Mouse (Mus musculus): ENCODE measurements around the gene Gm10376.
"Not testable (repeated sequence)": the region's sequence is repeated elsewhere in the genome, so short reads cannot be mapped to it uniquely, and the experiment has no call there.

DNA sequence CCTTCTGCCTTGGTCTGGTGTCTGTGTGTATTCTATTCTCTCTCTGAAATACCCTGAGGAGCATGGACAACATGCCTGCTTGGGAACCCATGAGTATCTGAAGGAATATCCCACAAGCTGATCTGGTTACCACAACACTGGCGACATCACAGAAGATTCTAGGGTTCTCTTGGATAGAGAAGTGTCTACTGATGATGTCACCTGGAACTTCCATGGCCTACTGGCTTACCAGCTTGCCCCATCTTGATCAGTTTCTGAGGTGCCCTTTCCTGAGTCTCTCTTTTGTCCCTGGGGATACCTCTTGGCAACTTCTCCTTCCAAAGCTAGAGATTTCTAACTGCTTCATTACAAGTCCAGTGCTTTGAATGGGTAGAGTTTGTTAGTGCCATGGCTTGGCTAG is 21.9 kb downstream of the Gm10376 start, which contains the start of gene Gm8082:
- not testable (repeated sequence) for TF ChIP-seq TCF12 (IDR thresholded peaks at IDR 0.05; ENCODE audit: insufficient read depth, poor library complexity, severe bottlenecking); MAX (IDR thresholded peaks at IDR 0.05; ENCODE audit: low read depth); CEBPB (IDR thresholded peaks at IDR 0.05; ENCODE audit: insufficient read depth, poor library complexity, severe bottlenecking)

Data from myocyte (in vitro differentiated cells).